Mouse (Mus musculus) cerebellum, adult 9-10 months (tissue): Measurements from ENCODE around the gene Smad9.

Experiments
- DNase-seq: peaks from one replicate; pipeline ENCODE4 v3.0.0; 2022

Gene Smad9

DNA sequence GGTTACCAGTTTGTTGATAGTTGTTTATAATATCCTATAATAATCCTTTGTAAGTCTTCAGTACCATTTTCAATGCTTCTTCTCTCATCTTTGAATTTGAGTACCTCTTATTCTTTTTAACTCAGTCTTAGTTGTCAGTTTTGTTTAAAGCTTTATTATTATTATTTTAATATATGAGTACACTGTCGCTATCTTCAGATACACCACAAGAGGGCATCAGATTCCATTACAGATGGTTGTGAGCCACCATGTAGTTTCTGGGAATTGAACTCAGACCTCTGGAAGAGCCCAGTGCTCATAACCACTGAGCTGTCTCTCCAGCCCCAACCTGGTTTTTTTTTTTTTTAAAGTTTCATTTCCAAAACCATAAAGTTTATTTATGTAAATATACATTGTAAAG, 56.2 kb downstream of the Smad9 start:
- DNase-seq = no peak

DNA sequence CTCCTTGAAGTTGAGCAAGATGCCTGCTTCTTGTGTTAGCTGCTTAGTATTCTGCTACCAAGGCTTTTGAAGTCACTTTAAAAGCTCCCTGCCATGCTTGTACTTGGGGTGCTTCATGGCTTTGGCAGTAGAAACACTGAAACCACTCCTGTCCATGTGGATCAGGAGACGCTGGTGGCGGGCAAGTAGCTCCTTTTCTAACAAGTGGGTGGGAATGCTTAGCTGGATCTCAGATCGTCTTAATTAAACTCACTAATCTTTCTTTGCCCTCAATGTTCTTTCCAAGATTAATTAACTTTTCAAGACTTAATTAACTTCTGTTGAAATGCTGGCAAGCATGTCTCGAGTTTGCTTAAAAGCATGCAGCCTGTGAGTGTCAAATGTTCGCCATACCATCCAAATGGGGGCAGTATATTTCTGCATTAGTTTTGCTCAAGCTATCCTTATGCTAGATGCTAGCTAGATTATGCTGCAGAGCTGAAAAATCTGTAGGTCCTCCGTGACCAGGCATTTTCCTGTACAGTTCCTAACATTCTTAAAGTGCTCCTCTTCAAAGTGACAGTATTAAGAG, 58.1 kb downstream of the Smad9 start:
- DNase-seq = no peak

DNA sequence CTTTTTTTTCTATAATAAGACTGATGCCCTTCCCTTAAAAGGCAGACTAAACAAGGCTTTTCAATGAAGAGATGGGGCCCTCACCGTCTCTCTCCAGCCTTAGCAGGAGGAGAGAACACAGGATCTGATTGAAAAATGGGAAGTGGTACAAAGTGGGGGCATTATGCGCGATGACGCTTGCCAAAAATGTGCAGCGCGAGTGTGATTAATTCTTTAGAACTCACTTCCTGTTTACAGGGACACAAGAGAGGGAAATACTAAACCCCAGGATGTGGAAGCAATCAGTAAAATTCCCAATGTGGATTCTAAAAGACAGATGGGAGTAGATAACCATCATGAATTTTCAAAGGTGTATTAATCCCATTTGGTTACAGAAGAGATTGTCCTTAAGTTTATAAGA, 59.2 kb downstream of the Smad9 start:
- DNase-seq = no peak

DNA sequence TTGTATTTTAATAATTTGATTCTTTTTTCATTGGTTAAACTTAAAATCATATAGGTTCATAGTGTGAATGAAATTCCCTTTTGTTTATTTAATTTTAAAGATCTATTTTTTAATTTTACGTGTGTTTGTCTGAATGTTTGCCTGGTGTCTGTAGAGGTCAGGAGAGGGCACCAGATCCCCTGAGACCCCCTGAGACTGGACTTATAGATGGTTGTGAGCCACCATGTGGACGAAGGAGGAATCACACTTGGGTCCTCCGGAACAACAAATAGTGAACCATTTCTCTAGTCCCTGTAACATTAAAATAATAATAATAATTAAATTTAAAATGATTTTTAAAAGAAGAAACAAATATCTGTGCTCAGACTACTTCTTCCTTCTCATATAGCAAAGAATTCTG, 59.9 kb downstream of the Smad9 start:
- DNase-seq = peak; percentile 31

GRCm38 (mm10) chr3:54822526-54822925, 67.1 kb downstream of the Smad9 start:
- DNase-seq = no peak

DNA sequence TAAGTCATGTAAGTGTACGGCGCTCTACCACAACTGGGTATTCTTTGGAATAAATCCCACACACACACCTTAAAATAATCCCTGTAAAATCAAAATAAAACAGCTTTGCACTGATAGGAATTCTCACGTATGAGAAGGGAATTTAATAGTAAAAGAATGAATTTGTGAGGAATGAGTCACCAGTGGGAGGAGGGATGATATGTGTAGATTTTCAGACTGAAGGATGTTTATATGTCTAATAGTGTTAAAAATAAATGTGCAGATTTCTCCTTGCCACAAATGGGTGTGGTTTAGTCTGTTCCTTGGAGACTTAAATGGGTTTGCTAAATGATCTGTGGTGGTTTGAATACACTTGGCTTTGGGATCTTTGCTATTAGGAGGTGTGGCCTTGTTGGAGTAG, 77.1 kb downstream of the Smad9 start:
- DNase-seq = no peak

DNA sequence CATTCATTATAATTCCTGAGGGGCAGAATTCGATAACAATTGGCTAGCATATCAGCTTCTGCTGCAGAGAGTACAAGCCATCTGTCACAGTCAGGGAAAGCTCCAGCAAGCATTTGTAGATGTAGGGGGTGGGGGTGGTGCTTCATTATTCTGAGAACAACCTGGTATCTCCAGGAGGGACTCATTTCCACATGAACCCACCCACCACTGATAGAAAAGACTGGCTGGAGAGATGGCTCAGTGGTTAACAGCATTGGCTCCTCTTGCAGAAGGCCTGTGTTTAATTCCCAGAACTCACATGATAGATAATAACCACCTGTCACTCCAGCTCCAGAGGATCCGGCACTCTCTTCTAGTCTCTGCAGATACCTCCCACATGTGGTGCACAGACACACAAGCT, 80.0 kb downstream of the Smad9 start:
- no peak for DNase-seq
